Mouse (Mus musculus): ENCODE data around the gene Mark2. TPM values are rescaled to one million over a fixed set of nuclear protein-coding genes. Genes with fewer than 3 reads are reported as not detected.
A peak's percentile ranks its signal among the peaks of the same experiment; 100 is the strongest.

Mark2 gene
- polyA plus RNA-seq, 1 experiment from 2014 or later, result 49.1 TPM

DNA sequence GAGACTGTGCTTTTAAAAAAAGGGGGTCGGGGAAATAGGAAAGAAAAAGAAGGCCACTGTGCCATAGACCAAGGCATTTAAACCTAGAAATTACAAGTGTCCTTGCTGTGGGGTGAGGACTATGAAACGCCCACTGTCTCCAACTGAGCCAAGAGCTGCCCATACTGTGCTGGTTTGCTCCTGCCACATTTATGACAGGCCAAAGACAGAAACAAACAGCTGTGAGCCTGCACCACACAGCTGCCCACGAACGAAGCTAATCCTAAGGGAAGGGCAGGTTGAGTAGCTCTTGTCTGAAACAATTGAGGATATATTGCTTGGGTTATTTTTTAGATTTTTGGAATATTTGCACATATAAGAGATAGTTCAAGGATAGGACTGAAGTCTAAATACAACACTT is 24.8 kb downstream of the Mark2 start:
- no peak for DNase-seq (ENCODE audit: low spot score)
- Histone ChIP-seq H3K9me3 (no peaks in the 10 kb centered on the region), H3K4me3 (no peak overlapping the region), H3K27ac (replicated peaks) (no peak overlapping the region), H3K36me3 (replicated peaks) (peaks cover 9% of the 10 kb centered on the region), H3K4me1 (peaks cover 7% of the 10 kb centered on the region), H3K27me3 (replicated peaks; ENCODE audit: low read depth, poor library complexity, severe bottlenecking) (no peaks in the 10 kb centered on the region)
- WGBS, result 85% methylated on average over 4 of the region's 4 CpGs

DNA sequence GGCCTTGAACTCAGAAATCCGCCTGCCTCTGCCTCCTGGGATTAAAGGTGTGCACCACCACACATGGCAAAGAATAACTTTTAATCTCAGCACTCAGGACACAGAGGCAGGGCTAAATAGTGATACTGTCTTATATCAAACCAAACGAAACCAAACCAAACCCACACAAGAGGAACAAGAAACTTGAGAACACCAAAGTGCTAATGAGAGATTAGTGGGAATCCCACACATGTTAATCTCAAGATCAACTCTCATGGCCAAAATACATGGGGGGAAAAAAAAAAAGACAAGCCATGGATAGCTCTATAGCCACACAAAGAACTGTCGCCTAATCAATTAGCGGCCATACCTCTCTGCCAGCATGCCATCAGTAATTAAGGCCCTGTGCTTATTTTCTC is 26.1 kb downstream of the Mark2 start:
- Histone ChIP-seq H3K36me3 (replicated peaks) (peaks cover 9% of the 10 kb centered on the region), H3K27ac (replicated peaks) (no peak overlapping the region), H3K4me3 (no peak overlapping the region), H3K4me1 (peaks cover 19% of the 10 kb centered on the region), H3K9me3 (no peaks in the 10 kb centered on the region), H3K27me3 (replicated peaks; ENCODE audit: low read depth, poor library complexity, severe bottlenecking) (no peaks in the 10 kb centered on the region)
- 86% methylated on average over 4 of the region's 4 CpGs for WGBS
- no peak for DNase-seq (ENCODE audit: low spot score)

DNA sequence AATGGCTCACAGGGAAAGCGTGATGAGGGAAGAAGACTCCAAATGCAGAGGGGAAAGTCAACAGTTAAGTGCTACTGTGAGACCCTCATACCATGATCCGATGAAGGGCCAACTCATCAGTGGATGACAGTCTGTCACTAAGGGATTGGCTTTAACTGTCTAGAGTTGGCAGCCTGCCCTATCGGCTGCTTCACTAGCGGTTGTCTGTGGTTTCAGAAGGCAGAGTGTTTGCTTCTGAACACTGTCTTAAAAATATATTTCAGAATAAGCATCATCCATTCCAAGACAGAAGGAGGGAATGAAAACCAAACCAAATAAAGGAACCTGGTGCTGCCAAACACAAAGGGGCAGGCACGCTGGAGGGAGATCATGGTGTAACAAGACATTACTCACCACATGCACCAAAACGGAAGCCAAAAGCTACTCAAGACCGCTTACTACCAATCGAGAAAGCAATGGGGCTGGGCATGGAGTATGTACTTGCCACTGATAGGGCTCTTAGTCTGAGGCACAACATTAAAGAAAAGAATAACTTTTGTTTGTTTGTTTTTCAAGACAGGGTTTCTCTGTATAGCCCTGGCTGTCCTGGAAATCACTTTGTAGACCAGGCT is 26.6 kb downstream of the Mark2 start:
- WGBS, result 92% methylated on average over 8 of the region's 8 CpGs
- DNase-seq (ENCODE audit: low spot score), result no peak
- H3K4me3 ChIP-seq, result no peak overlapping the region
- H3K4me1 ChIP-seq, result peaks cover 24% of the 10 kb centered on the region
- peaks cover 9% of the 10 kb centered on the region for H3K36me3 ChIP-seq (replicated peaks)
- no peaks in the 10 kb centered on the region for H3K9me3 ChIP-seq
- H3K27ac ChIP-seq (replicated peaks), result no peak overlapping the region
- no peaks in the 10 kb centered on the region for H3K27me3 ChIP-seq (replicated peaks; ENCODE audit: low read depth, poor library complexity, severe bottlenecking)

DNA sequence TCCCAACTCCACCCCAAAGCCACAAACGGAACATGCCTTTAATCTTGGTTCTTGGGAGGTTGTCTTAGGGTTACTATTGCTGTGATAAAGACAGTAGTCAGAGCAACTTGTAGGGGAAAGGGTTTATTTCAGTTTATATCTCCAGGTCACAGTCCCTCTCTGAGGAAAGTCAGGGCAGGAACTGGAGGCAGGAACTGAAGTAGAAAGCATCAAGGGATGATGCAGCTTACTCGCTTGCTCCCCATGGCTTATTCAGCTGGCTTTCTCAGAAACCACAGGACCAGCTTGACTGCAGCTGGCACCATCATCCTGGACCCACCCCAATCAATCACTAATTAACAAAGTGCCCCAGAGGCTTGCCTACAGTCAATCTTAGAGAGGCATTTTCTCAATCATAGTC is 28.0 kb downstream of the Mark2 start:
- DNase-seq (ENCODE audit: low spot score), result no peak

DNA sequence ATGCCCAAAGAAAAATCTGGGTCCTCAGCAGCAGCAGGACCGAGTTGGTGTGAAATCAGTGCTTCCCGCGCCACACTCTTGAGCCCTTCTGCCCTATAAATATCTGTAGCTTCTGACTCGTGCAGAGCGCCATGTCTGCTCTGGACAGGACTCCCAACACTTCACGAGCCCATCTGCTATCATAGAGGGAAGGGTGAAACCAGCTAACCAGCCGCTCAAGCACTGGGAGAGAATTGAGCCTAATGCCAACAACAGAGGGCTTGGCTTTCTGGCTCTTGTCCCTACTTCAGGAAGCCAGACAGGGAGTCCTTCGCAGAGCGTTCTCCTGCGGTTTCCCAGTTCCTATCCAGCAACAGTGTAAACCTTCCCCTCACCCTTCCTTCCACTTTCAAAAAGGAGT is 30.4 kb downstream of the Mark2 start:
- no peaks in the 10 kb centered on the region for H3K9me3 ChIP-seq
- H3K4me1 ChIP-seq, result peaks cover 61% of the 10 kb centered on the region
- H3K4me3 ChIP-seq, result peak overlapping the region; percentile 32; the same call in 1 of the 2 replicates
- 37% methylated on average over 10 of the region's 10 CpGs for WGBS
- H3K27ac ChIP-seq (replicated peaks), result peak overlapping the region; percentile 77
- H3K27me3 ChIP-seq (replicated peaks; ENCODE audit: low read depth, poor library complexity, severe bottlenecking), result no peaks in the 10 kb centered on the region
- DNase-seq (ENCODE audit: low spot score), result no peak
- 0 out of 2 replicates have a peak, but pooled peaks cover 3% of the 10 kb centered on the region for H3K36me3 ChIP-seq (replicated peaks)

More for the DNA sequence above, 28.0 kb downstream of the Mark2 start:
- Histone ChIP-seq H3K4me1 (peaks cover 39% of the 10 kb centered on the region), H3K4me3 (no peak overlapping the region), H3K27me3 (replicated peaks; ENCODE audit: low read depth, poor library complexity, severe bottlenecking) (no peaks in the 10 kb centered on the region), H3K36me3 (replicated peaks) (peaks cover 2% of the 10 kb centered on the region; the same call in 1 of the 2 replicates), H3K27ac (replicated peaks) (no peak overlapping the region), H3K9me3 (no peaks in the 10 kb centered on the region)
- WGBS, result 94% methylated on average over 2 of the region's 2 CpGs

DNA sequence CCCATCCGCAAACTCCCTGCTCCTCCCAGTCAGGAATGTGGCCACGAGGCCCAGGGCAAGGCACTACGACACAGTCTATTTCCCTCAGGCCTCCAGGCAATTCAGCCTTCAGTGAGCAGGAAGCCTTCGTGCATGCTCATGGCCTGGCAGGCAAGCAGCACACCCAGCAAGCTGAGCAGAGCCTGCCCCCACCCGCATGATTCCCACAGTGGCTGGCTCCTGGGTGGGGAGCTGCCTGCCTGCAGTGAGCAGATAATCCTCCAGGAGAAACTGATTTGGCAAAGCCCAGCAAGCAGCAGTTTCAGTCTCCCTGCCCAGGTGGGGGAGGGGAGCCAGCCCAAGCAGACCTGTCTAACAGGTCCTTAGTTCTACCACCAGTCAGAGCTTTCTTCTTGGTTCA is 31.0 kb downstream of the Mark2 start:
- Histone ChIP-seq H3K27ac (replicated peaks) (peak overlapping the region; percentile 77), H3K36me3 (replicated peaks) (peaks cover 6% of the 10 kb centered on the region), H3K4me3 (peak overlapping the region; percentile 32), H3K4me1 (peaks cover 66% of the 10 kb centered on the region), H3K9me3 (no peaks in the 10 kb centered on the region), H3K27me3 (replicated peaks; ENCODE audit: low read depth, poor library complexity, severe bottlenecking) (no peaks in the 10 kb centered on the region)
- DNase-seq (ENCODE audit: low spot score), result peak; percentile 65
- 9% methylated on average over 5 of the region's 5 CpGs for whole genome bisulfite sequencing

DNA sequence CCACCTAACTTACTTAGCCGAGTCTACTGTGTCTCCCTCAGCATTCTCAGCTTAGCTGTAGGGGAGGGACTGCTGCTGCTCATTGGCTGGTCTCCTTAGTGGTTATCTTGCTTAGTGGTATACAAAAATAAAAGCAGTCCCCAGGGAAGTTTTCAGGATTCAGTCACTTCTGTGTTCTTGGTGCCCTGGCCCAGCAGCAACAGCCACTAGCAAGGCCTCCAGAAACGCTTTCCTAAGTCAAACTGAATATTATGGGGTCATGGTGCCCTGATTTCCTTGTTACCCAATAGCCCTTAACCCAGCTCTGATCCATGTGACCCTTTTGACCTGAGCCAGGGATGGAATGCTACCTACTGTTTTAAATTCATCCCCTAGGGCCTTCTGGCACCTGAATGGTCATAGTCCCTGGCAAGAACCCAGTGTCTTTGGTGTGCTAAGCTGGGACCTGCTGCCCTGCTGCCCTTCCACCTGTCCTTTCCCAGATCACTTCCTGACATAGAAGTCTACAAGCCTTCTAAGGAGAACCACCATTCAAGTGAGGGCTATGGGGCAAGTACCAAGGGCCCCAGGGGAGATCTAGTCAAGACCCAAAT is 31.8 kb downstream of the Mark2 start:
- peaks cover 66% of the 10 kb centered on the region for H3K4me1 ChIP-seq
- no peak for DNase-seq (ENCODE audit: low spot score)
- 50% methylated on average over 2 of the region's 2 CpGs for WGBS

DNA sequence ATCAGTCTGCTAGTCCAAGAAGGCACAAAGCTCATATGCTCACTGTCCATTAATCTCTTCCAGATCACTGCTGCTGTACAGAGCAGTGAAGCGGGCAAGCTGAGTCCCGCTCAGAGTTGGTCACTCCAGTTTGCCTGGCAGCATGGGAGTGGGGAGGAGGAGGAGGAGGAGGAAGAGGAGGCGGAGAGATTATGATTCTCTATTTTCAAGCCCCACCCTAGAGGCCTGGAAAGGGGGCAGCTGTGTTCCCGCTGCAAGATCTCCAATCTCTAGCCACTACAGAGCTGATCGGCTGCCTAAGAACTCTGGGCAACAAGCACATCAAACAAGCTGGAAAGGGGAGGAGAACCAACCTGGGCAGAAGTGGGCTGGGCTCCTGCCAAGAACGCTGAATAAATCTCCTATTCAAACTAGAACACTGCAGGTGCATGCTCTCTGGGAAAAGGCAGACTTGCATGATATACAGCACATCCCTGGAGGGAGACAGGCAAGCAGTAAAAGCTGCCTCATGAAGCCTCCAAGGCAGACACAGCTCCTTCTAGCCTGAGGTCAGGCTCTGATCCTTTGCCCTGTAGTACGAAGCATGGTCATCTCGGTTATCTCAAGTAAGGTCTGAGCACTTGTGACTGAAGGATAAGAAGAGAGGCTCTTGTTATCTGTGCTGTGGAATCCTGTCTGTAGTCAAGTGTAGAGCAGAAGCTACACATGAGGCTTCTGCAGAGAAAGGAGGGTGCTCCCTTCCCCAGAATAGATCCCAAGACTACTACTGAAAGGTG is 33.5 kb downstream of the Mark2 start:
- Histone ChIP-seq H3K4me1 (peaks cover 61% of the 10 kb centered on the region), H3K36me3 (replicated peaks) (peaks cover 19% of the 10 kb centered on the region), H3K27ac (replicated peaks) (peak overlapping the region; percentile 51; the same call in 1 of the 2 replicates), H3K9me3 (no peaks in the 10 kb centered on the region), H3K27me3 (replicated peaks; ENCODE audit: low read depth, poor library complexity, severe bottlenecking) (no peaks in the 10 kb centered on the region), H3K4me3 (peak overlapping the region; percentile 1; the same call in 1 of the 2 replicates)
- 68% methylated on average over 8 of the region's 8 CpGs for WGBS
- peak; percentile 25 for DNase-seq (ENCODE audit: low spot score)

More for the DNA sequence above, 31.8 kb downstream of the Mark2 start:
- Histone ChIP-seq H3K27me3 (replicated peaks; ENCODE audit: low read depth, poor library complexity, severe bottlenecking) (no peaks in the 10 kb centered on the region), H3K4me3 (no peak overlapping the region), H3K27ac (replicated peaks) (peak overlapping the region; percentile 77; the same call in 1 of the 2 replicates), H3K9me3 (no peaks in the 10 kb centered on the region), H3K36me3 (replicated peaks) (peaks cover 9% of the 10 kb centered on the region)

DNA sequence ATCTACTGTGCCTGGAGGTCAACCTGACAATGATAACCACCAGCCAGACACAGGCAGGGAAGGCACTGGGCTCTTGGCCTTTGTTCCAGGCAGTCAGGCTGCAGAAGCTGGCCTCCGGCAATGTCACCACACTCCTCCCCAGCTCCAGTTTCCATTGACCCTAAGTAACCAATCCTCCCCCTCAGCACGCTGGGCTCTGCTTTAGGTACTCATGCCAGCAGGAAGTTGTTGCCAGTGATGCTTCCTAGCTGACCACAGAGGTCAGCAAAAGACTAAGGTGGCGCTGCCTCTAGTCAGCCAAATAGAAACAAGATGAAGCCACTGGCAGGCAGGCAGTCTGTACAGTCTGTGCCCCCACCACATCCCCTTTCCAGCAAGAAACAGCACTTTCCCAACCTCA is 34.7 kb downstream of the Mark2 start:
- Histone ChIP-seq H3K27me3 (replicated peaks; ENCODE audit: low read depth, poor library complexity, severe bottlenecking) (no peaks in the 10 kb centered on the region), H3K36me3 (replicated peaks) (peaks cover 20% of the 10 kb centered on the region), H3K4me1 (peaks cover 61% of the 10 kb centered on the region), H3K4me3 (no peak overlapping the region), H3K27ac (replicated peaks) (no peak overlapping the region; the same call in 1 of the 2 replicates), H3K9me3 (no peaks in the 10 kb centered on the region)
- WGBS, result 43% methylated on average over 3 of the region's 3 CpGs
- no peak for DNase-seq (ENCODE audit: low spot score)

DNA sequence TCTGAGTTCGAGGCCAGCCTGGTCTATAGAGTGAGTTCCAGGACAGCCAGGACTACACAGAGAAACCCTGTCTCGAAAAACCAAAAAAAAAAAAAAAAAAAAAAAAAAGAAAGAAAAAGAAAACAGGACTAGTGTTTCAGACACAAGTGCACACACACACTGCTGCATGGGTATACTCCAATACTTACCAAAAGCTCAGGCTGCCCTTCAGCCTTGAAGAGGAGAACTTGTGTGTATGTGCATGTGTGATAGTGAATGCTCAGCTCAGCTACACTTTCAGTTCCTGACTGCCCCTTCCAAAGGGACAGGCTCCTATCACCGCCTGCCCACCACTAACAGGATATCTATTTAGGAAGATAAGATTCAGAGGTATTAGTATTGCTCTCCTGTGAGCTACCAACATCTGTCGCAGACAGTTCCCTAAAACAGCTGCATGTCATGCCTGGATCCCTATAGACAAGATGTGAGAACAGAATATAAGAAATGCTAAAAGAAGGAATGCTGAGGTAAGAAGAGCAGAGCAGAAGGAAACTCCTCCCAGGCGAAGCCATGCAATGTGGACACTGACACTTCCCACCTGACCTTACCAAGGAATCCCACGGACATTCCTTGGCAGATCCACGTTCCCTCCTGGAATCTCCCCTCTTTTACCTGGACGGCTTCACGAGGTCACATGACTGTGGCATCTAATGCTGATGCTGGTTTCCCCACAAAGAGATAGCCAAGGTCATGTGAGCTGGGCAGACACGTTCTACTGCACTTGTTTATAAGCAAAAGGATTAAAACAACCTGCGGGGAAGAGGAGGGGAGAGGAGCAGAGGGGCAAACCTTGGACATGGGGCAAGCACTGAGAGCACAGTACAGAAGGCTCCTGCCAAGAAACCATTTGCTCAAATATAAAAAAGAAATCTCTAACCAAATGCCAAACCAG is 36.0 kb downstream of the Mark2 start:
- H3K36me3 ChIP-seq (replicated peaks), result peaks cover 31% of the 10 kb centered on the region
- H3K27ac ChIP-seq (replicated peaks), result no peak overlapping the region
- H3K27me3 ChIP-seq (replicated peaks; ENCODE audit: low read depth, poor library complexity, severe bottlenecking), result no peaks in the 10 kb centered on the region
- DNase-seq (ENCODE audit: low spot score), result no peak
- H3K9me3 ChIP-seq, result no peaks in the 10 kb centered on the region
- H3K4me1 ChIP-seq, result peaks cover 47% of the 10 kb centered on the region
- WGBS, result 83% methylated on average over 11 of the region's 11 CpGs
- H3K4me3 ChIP-seq, result no peak overlapping the region

DNA sequence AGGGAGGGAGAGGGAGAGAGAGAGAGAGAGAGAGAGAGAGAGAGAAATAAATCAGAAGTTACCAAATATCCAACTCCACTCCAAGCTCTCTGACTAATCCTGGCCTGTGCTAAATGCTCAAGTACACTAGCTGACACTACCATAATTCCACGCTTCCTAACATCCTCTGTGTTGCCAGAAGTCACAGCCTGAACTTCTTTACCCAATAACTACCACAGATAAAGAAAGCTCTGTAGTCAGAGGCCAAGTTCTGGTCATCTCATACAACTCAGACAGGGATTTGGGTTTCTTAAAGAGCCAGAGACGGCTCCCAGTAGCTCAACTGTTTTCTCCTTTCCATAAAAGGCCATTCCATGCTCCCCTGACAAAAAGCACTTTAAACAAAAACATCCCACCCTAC is 36.9 kb downstream of the Mark2 start:
- DNase-seq (ENCODE audit: low spot score), result no peak
- H3K4me1 ChIP-seq, result peaks cover 39% of the 10 kb centered on the region
- peaks cover 35% of the 10 kb centered on the region for H3K36me3 ChIP-seq (replicated peaks)
- no peak overlapping the region for H3K27ac ChIP-seq (replicated peaks)
- no peaks in the 10 kb centered on the region for H3K9me3 ChIP-seq
- H3K4me3 ChIP-seq, result no peak overlapping the region
- H3K27me3 ChIP-seq (replicated peaks; ENCODE audit: low read depth, poor library complexity, severe bottlenecking), result no peaks in the 10 kb centered on the region
- 78% methylated on average over 2 of the region's 2 CpGs for WGBS

DNA sequence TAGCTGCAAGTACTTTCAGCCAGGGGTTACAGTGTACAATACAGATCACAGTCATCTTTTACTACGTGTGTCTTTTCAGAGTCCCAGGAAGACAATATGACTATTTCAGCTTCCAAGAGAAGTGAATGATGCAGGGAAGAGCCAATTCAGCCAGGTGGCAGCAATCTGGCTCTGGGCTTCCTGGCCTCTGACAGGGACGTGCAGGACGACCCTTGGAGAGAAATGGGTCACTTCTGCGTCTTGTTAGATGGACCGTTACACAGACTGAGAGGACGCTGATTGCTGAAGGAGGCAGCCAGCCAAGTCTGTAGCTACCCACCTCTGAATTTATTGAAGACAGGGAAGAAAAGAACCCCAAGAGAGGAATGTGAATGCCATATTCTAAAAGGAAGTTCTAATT is 37.9 kb downstream of the Mark2 start:
- H3K9me3 ChIP-seq, result no peaks in the 10 kb centered on the region
- DNase-seq (ENCODE audit: low spot score), result no peak
- 78% methylated on average over 6 of the region's 6 CpGs for WGBS
- no peak overlapping the region for H3K4me3 ChIP-seq
- H3K27ac ChIP-seq (replicated peaks), result no peak overlapping the region
- peaks cover 44% of the 10 kb centered on the region for H3K36me3 ChIP-seq (replicated peaks)
- peaks cover 29% of the 10 kb centered on the region for H3K4me1 ChIP-seq
- H3K27me3 ChIP-seq (replicated peaks; ENCODE audit: low read depth, poor library complexity, severe bottlenecking), result no peaks in the 10 kb centered on the region
